Mouse (Mus musculus): ENCODE measurements around the gene Pak4.
"Not testable (repeated sequence)": the region's sequence is repeated elsewhere in the genome, so short reads cannot be mapped to it uniquely, and the experiment has no call there.

Pak4 gene

DNA sequence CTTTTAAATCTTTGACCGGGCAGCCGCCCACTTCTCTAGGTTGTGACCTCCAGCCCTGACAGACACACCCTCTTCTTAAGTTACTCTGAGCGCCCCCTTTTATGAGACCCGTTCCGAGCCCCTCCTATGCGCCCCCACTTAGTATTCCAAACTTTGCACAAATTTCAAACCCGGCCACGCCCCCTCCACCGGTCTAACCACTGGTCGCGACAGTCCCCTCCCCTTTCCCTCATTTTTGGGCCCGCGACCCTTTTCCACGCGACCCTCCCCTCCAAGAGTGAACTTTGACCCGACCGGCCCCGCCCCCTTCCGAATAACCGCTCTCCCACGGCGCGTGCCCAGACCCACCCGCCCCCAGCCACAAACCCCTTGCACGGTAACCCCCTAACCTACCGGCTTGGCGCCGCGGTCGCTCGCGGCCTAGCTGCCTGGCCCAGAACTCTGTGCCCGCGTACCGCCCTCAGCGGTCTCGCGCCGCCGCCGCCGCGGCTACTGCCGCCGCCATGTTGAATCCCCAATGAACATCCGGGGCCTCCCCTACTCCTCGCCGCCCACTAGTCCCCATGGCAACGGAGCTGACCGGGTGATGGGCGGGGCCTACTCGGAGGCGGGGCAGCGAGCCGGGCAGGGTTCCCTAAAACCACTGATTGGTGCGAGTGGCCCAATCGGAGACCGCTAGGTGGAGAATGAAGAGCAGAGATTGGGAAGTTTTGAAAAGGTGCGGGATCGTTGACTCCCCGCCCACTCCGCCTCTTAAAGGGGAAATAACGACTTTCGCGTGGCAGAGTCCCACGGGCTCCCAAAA lies at the start of gene Pak4, which contains the start of gene Samd4b:
Gene Pak4, minus strand, starts transcription at position 544 of the 805 bp plus-strand sequence.
Gene Samd4b, minus strand, starts transcription at position 503 of the 805 bp plus-strand sequence.
- in situ Hi-C loops (cut with MboI, MseI): no loop called here

DNA sequence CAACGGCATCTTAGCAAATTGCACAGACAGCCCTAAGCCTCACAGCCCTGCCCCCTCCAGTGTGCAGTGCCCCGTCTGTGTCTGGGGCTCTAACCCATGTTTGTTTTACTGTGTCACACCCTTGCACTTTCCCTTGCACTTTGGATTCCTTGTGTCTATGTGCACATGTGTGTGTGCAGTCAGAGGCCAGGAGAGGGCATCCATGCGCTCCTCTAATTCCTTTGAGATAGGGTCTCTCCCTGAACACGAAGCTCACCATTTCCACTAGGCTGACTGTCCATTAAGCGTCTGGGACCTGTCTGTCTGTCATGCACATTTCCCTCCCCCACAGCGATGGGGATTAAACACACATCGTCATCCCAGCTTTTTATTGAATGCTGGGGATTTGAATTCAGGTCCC lies 49.0 kb upstream of the Pak4 start:
- in situ Hi-C loops (cut with MboI, MseI): no loop called here

GRCm38 (mm10) chr7:28645947-28646475 lies 48.0 kb upstream of the Pak4 start:
- in situ Hi-C loops (cut with MboI, MseI): no loop called here

GRCm38 (mm10) chr7:28645366-28645765 lies 47.4 kb upstream of the Pak4 start:
- in situ Hi-C loops (cut with MboI, MseI): no loop called here

DNA sequence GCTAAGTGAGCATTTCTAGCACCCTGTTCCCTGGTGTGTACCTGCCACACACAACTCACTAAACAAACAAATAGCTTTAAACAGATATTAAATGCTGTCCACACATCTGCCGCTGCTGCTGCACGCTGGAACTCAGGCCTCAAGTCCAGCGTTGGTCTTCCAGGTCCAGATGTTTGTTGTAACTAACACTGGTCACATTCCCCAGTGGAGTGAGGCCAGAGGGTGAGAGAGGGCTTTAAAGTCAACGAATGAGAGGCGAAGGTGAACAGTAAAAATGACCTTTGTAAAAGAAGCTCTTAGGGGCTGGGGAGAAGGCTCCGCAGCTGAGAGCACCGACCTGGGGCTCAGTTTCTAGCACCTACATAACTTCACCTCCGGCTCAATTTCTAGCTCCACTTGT lies 43.6 kb upstream of the Pak4 start:
- in situ Hi-C loops (cut with MboI, MseI): no loop called here

- in situ Hi-C loops (cut with MboI, MseI): no loop called here
These were observed 39.5 kb upstream of the Pak4 start for GRCm38 (mm10) chr7:28637511-28637910.

DNA sequence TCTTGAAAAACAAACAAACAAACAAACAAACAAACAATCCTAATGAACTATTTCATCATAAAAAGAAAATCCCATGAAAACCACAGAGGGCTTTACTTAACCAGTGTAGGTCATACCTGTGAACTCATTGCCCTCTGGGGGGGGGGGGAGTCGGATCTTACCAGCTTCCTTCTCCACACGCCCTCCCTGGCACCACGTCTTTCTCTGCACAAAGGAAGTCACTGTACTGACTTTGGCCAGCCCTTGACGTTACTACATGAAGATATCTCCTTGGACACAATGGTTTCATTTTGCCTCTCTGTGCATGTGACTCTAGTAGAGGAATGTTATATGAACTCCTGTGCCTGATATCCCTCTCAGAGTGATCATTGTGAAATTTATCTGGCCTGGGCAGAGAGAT lies 36.1 kb upstream of the Pak4 start:
- in situ Hi-C loops (cut with MboI, MseI): no loop called here

DNA sequence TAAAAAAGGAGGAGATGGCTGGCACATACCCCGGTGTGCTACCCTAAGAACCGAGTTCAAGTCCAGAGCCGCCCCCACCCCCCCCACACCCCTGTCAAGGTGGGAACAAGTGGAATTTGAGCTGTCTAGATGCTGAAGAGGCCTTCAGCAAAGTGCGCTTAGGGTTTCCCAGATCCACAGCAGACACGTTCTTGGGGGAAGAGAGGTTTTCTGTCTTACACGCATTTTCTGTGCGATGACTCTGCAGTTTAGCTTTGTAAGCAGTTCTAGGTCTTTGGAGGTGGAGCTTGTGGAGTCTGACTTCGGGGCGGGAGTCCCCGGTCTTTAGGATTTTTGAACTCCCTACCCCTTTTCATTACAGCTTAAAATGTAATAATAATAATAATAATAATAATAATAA lies 33.1 kb upstream of the Pak4 start, which contains the start of gene Acp7:
Gene Acp7, minus strand, starts transcription at position 260 of the 400 bp plus-strand sequence.
- in situ Hi-C loops (cut with MboI, MseI): no loop called here

DNA sequence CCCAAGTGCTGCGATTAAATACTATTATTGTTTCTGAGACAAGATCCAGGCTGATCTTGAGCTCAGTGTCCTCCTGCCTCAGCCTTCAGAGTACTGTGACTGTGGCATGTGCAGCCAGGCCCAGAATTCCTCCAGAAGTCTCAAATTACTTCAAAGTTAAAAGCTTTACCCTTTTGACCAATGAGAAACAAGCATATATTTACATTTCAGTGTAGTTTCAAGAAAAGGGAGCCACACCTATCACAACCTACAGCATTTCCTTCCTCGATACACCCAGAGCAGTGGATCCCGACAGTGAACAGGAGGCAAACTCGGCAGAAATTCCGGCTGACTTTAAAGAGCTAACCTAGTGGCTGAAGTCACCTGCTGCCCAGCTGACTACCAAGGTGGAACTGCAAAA lies 26.8 kb upstream of the Pak4 start:
- in situ Hi-C loops (cut with MboI, MseI): no loop called here

DNA sequence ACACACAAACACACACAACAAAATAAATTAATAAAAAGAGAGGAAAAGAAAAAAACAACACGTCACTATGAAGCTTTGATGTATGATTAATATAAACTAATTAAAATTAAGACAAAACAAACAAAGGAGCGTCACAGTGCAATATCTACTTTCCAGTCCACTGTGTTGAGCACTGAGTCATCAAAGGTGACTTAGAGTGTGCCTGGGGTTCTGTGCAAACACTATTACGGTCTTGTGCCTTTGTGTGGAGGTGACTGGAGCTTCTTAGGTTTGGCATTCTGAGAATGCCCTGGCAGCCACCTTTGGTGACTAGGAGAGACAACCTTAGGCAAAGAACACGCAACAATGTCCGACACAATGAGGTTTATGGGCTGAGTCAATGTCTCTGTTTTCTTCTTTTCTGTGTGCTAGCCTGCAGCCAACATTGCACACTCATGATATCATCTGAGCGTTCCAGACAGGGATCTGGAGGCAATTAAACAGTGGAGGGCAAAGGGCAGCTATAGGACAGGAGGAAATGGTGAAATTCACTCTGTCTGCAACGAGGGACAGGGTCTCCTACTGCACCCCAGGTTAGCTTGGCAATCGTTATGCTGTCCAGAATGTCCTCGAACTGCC lies 21.2 kb upstream of the Pak4 start:
- in situ Hi-C loops (cut with MboI, MseI): no loop called here

GRCm38 (mm10) chr7:28605951-28606350 lies 8.0 kb upstream of the Pak4 start:
- in situ Hi-C loops (cut with MboI, MseI): loop anchor here (5.0 kb wide), 1 partner anchor 121 kb away; no protein-coding TSS in a partner anchor

DNA sequence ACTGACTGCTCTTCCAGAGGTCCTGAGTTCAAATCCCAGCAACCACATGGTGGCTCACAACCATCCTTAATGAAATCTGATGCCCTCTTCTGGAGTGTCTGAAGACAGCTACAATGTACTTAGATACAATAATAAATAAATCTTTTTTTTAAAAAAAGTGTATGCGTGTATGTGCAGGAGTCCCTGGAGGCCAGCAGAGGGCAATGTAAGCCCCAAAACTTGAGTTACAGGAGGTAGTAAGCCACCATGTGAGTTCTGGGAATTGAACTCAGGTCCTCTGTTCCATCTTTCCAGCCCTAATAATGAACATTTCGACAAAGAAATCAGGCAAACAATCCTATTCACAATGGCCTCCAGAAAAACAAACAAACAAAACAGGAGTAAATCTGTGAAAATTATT lies 5.8 kb upstream of the Pak4 start:
- in situ Hi-C loops (cut with MboI, MseI): not testable (repeated sequence)

- in situ Hi-C loops (cut with MboI, MseI): no loop called here
These were observed 5.2 kb upstream of the Pak4 start for GRCm38 (mm10) chr7:28603136-28603535.

DNA sequence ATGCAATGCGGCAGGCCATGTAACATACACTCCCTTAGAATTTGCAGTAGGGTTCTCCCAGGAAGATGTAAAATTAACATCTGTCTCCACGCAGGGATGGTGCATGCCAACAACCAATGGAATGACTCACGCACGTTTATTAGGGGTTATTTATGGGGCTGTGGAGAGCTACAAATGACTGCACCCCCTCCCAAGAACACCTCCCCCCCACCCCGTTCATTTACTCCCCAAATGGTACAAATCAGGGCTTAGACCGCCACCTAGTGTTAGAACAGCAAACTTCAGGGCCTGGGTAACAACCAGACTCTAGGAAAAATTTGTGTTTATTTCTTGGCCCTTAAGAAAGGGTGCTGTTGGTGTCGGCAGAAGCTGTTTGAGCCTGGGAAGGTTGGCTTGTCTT lies 3.7 kb upstream of the Pak4 start:
- in situ Hi-C loops (cut with MboI, MseI): no loop called here

GRCm38 (mm10) chr7:28601029-28601428 lies 3.0 kb upstream of the Pak4 start:
- in situ Hi-C loops (cut with MboI, MseI): no loop called here

GRCm38 (mm10) chr7:28598951-28599350 lies 966 bp upstream of the Pak4 start:
- in situ Hi-C loops (cut with MboI, MseI): no loop called here

GRCm38 (mm10) chr7:28597277-28597570 lies 761 bp downstream of the Pak4 start:
- in situ Hi-C loops (cut with MboI, MseI): no loop called here

- in situ Hi-C loops (cut with MboI, MseI): no loop called here
These were observed 1.3 kb downstream of the Pak4 start for GRCm38 (mm10) chr7:28596436-28597276.

GRCm38 (mm10) chr7:28595751-28596435 lies 2.1 kb downstream of the Pak4 start:
- in situ Hi-C loops (cut with MboI, MseI): no loop called here

- in situ Hi-C loops (cut with MboI, MseI): loop anchor here (5.0 kb wide), 1 partner anchor 141 kb away; the partner anchor contains the start of gene Lrfn1
These were observed 4.5 kb downstream of the Pak4 start for GRCm38 (mm10) chr7:28593206-28594111.
